In genomic region chrX:50657835-50658565, GRCm38 (mm10) we compare ENCODE assay signal across 8 mouse cellular contexts.
DNase-seq lines count a peak whose midpoint lies in the region.

No protein-coding gene starts in this region.

- intact Hi-C loops in heart, postnatal 10 days (cut with DNase I): loop anchor here (5.0 kb wide), 1 partner anchor 714 kb away; no protein-coding TSS in a partner anchor

- peak; percentile 70 for DNase-seq in CD4-positive, CD25-positive, alpha-beta regulatory T cell, adult 2 months (ENCODE audit: low read depth, low spot score)
- peak; percentile 61 for DNase-seq in ZHBTc4 (ENCODE audit: low read depth, low spot score)
- peak; percentile 70 for DNase-seq in embryo, embryonic 9.5 days (ENCODE audit: extremely low spot score)
- peak; percentile 57 to 67 for DNase-seq in heart, postnatal 10 days
- peak; percentile 27 to 57 for DNase-seq in layer of hippocampus, adult 18-20 months (ENCODE audit: low spot score in 2 of 2)
- peak; percentile 59 for DNase-seq in lung, postnatal 10 days
- peak; percentile 26 for DNase-seq in retina, adult 2 months (ENCODE audit: low read depth, low spot score)
- DNase-seq in urinary bladder, postnatal 36 days (ENCODE audit: low spot score in 2 of 2): peak; percentile 12 to 39

Comparison
In these comparisons a context has a peak if more than half of its experiments do, and no peak if none do; other contexts are left out.
1. Peak in every context shown above with its lines: DNase-seq.